Comparison of ENCODE assay signal across 9 mouse cellular contexts in genomic region chr4:43420305-43420704, GRCm38 (mm10). TPM values are rescaled to one million over a fixed set of nuclear protein-coding genes. Genes with fewer than 3 reads are reported as not detected.
DNase-seq lines count a peak whose midpoint lies in the region; ATAC-seq and TF ChIP-seq lines count a peak whose summit lies in the region.
"Had no signal": no experiment of that assay in that cellular context is flagged by ENCODE, and none has a peak within 500 bp of the region (broad histone marks: within the 10 kb centered on the region; RNA-seq: fewer than 3 reads in every experiment).

No protein-coding gene starts in this region.

- peak; percentile 51 for DNase-seq in Patski (ENCODE audit: low read depth, low spot score)
- peak; percentile 94 for DNase-seq in kidney, postnatal 0 days (ENCODE audit: low spot score)
- DNase-seq in liver, embryonic 13.5 days, result peak; percentile 56
- DNase-seq in thymus, postnatal 25 days, result peak; percentile 64

- ATAC-seq in Patski, result no peak
- ATAC-seq in common myeloid progenitor, adult 5-6 weeks (replicated peaks; ENCODE audit: low read depth, poor library complexity, severe bottlenecking), result peak; percentile 68
- ATAC-seq in granulocyte monocyte progenitor cell, adult 5-6 weeks (replicated peaks; ENCODE audit: poor library complexity, severe bottlenecking), result peak; percentile 65
- ATAC-seq in kidney, postnatal 0 days (replicated peaks; ENCODE audit: low FRiP score, low read depth), result 0 out of 2 replicates have a peak, but pooled peaks have one; percentile 0
- no peak for ATAC-seq in liver, embryonic 13.5 days (ENCODE audit: low read depth)
- ATAC-seq in neural tube, embryonic 14.5 days (ENCODE audit: low read depth), result peak; percentile 47; the same call in 1 of the 2 replicates

- H3K27ac ChIP-seq in kidney, postnatal 0 days, result peak overlapping the region; percentile 38; the same call in 1 of the 2 replicates
- no peak overlapping the region for H3K27ac ChIP-seq in liver, embryonic 13.5 days
- H3K27ac ChIP-seq in neural tube, embryonic 14.5 days (ENCODE audit: low read depth, low read length), result no peak overlapping the region
- H3K27ac ChIP-seq: heart, embryonic 15.5 days had no signal

- POLR2A ChIA-PET in Patski (lab: Charles Lee), result interaction anchor here (0.6 to 0.9 kb wide), 3 partner anchors 37 to 363 kb away, joined by 3 read pairs; no protein-coding TSS in a partner anchor

- CTCF ChIA-PET in Patski (lab: Charles Lee), result interaction anchor here (1.0 to 1.5 kb wide), 4 partner anchors 18 to 153 kb away, joined by 3 to 5 read pairs (median 4); partner anchors contain the start of genes Atp8b5 and Tesk1

- H3K36me3 ChIP-seq in C2C12 (ENCODE audit: control insufficient read depth, insufficient read depth), result peaks cover 33% of the 10 kb centered on the region
- H3K36me3 ChIP-seq in kidney, postnatal 0 days (ENCODE audit: insufficient read depth, low read length), result peaks cover 46% of the 10 kb centered on the region
- H3K36me3 ChIP-seq in liver, embryonic 13.5 days, result 0 out of 2 replicates have a peak, but pooled peaks cover 14% of the 10 kb centered on the region
- H3K36me3 ChIP-seq in neural tube, embryonic 14.5 days (ENCODE audit: control insufficient read depth, insufficient read depth, low read length), result peaks cover 62% of the 10 kb centered on the region

- no peaks in the 10 kb centered on the region for H3K79me3 ChIP-seq in C2C12 (ENCODE audit: low read depth)

- peaks cover 36% of the 10 kb centered on the region for H3K4me1 ChIP-seq in kidney, postnatal 0 days (replicated peaks; ENCODE audit: insufficient read depth, low read length)
- H3K4me1 ChIP-seq in liver, embryonic 13.5 days (replicated peaks), result peaks cover 27% of the 10 kb centered on the region
- H3K4me1 ChIP-seq in neural tube, embryonic 14.5 days (ENCODE audit: control insufficient read depth, insufficient read depth, low read length), result no peaks in the 10 kb centered on the region

- H3K79me2 ChIP-seq in C2C12 (ENCODE audit: control insufficient read depth, insufficient read depth), result no peaks in the 10 kb centered on the region

- H3K9me3 ChIP-seq in kidney, postnatal 0 days (replicated peaks; ENCODE audit: low read length), result no peaks in the 10 kb centered on the region
- no peaks in the 10 kb centered on the region for H3K9me3 ChIP-seq in liver, embryonic 13.5 days (replicated peaks)
- no peaks in the 10 kb centered on the region for H3K9me3 ChIP-seq in neural tube, embryonic 14.5 days (ENCODE audit: control insufficient read depth, low read length)
- H3K9me3 ChIP-seq: heart, embryonic 15.5 days had no signal

- TF ChIP-seq CTCF in C2C12 (IDR thresholded peaks at IDR 0.05; ENCODE audit: control insufficient read depth, insufficient read depth, insufficient read length) (peak; percentile 55), Patski (IDR thresholded peaks at IDR 0.05) (no peak)
- peak; percentile 97 for TF ChIP-seq CTCF in kidney, postnatal 0 days (IDR thresholded peaks at IDR 0.05; ENCODE audit: low read depth)

- H3ac ChIP-seq in C2C12 (ENCODE audit: control insufficient read depth, insufficient read length, low read depth), result no peak overlapping the region

- no peak overlapping the region for H3K9ac ChIP-seq in kidney, postnatal 0 days (ENCODE audit: low read depth, low read length)
- H3K9ac ChIP-seq in liver, embryonic 13.5 days, result no peak overlapping the region
- H3K9ac ChIP-seq in neural tube, embryonic 14.5 days (replicated peaks; ENCODE audit: low read depth, low read length), result no peak overlapping the region
- H3K9ac ChIP-seq: heart, embryonic 15.5 days had no signal

- H3K4me3 ChIP-seq in C2C12 (ENCODE audit: insufficient read depth, poor library complexity, severe bottlenecking), result no peak overlapping the region
- no peak overlapping the region for H3K4me3 ChIP-seq in kidney, postnatal 0 days (replicated peaks; ENCODE audit: low read depth, low read length)
- H3K4me3 ChIP-seq in liver, embryonic 13.5 days (replicated peaks), result no peak overlapping the region
- no peak overlapping the region for H3K4me3 ChIP-seq in neural tube, embryonic 14.5 days (ENCODE audit: low read depth, low read length)
- H3K4me3 ChIP-seq: heart, embryonic 15.5 days had no signal

- 2% methylated on average over 6 of the region's 6 CpGs for WGBS in kidney, postnatal 0 days
- WGBS in liver, embryonic 13.5 days (ENCODE audit: insufficient replicate concordance), result 3% methylated on average over 6 of the region's 6 CpGs
- 6% methylated on average over 6 of the region's 6 CpGs for WGBS in neural tube, embryonic 14.5 days

- no peak overlapping the region for H3K4me2 ChIP-seq in kidney, postnatal 0 days (ENCODE audit: low read length)
- no peak overlapping the region for H3K4me2 ChIP-seq in liver, embryonic 13.5 days
- no peak overlapping the region for H3K4me2 ChIP-seq in neural tube, embryonic 14.5 days (ENCODE audit: low read depth, low read length)
- H3K4me2 ChIP-seq: heart, embryonic 15.5 days had no signal

- in situ Hi-C loops in Patski (cut with MboI; ENCODE audit: low pct_unique_long_range_greater_than_20kb), result loop anchor here (5.0 kb wide), 2 partner anchors 153 to 373 kb away; partner anchors contain the start of genes Atp8b5 and Fam214b

- H3K27me3 ChIP-seq in C2C12 (ENCODE audit: control insufficient read depth, insufficient read depth, insufficient read length), result no peaks in the 10 kb centered on the region
- H3K27me3 ChIP-seq in Patski, result no peaks in the 10 kb centered on the region
- no peaks in the 10 kb centered on the region for H3K27me3 ChIP-seq in kidney, postnatal 0 days (ENCODE audit: insufficient read depth, low read length)
- peaks cover 32% of the 10 kb centered on the region for H3K27me3 ChIP-seq in liver, embryonic 13.5 days
- H3K27me3 ChIP-seq in neural tube, embryonic 14.5 days (ENCODE audit: control insufficient read depth, insufficient read depth, low read length), result no peaks in the 10 kb centered on the region

TF ChIP-seq in C2C12, 6 proteins besides CTCF, POLR2A, EP300 and RAD21:
- TF ChIP-seq CEBPB (IDR thresholded peaks at IDR 0.05; ENCODE audit: low read depth) (no peak), USF1 (IDR thresholded peaks at IDR 0.05; ENCODE audit: low read depth) (no peak), MAX (IDR thresholded peaks at IDR 0.05) (no peak), MYOD1 (IDR thresholded peaks at IDR 0.05; ENCODE audit: control insufficient read depth, insufficient read length, low read depth) (no peak), MYOG (IDR thresholded peaks at IDR 0.05; ENCODE audit: control insufficient read depth, extremely low read depth, insufficient read length) (no peak), FOSL1 (IDR thresholded peaks at IDR 0.05; ENCODE audit: insufficient read depth, low read length, poor library complexity, severe bottlenecking) (no peak)

RNA-seq across cellular contexts. Expression of gene Fam166b, which starts 8.6 kb away (rescaled TPM):
- polyA plus RNA-seq in C2C12 (2012; fragmentation: generic; extraction: Trizol), result 0.06 TPM
- polyA plus RNA-seq in Patski (2021), result 0.17 TPM
- total RNA-seq in common myeloid progenitor, adult 5-6 weeks (2017), result not detected in 2 replicates
- total RNA-seq in granulocyte monocyte progenitor cell, adult 5-6 weeks (2014; fragmentation: Nextera tagmentation), result not detected in 2 replicates
- not detected in 2 replicates for total RNA-seq in granulocyte monocyte progenitor cell, adult 5-6 weeks (2017)
- 0.33 and 0.59 TPM in 2 replicates for polyA plus RNA-seq in kidney, postnatal 0 days (2015; fragmentation: Nextera tagmentation; extraction: Ambion mirVana)
- polyA plus RNA-seq in liver, embryonic 13.5 days (2015; fragmentation: Nextera tagmentation; extraction: Ambion mirVana), result not detected in 2 replicates
- 1.2 and 1.4 TPM in 2 replicates for polyA plus RNA-seq in neural tube, embryonic 14.5 days (2014; fragmentation: Nextera tagmentation; extraction: Ambion mirVana)

RNA-seq across cellular contexts. Expression of gene Tesk1, which starts 21.4 kb away (rescaled TPM):
- polyA plus RNA-seq in C2C12 (2012; fragmentation: generic; extraction: Trizol) (28.9 TPM), Patski (2021) (50.4 TPM)
- 4.8 and 8.2 TPM in 2 replicates for total RNA-seq in common myeloid progenitor, adult 5-6 weeks (2017)
- 6.9 and 24.2 TPM in 2 replicates for total RNA-seq in granulocyte monocyte progenitor cell, adult 5-6 weeks (2014; fragmentation: Nextera tagmentation)
- total RNA-seq in granulocyte monocyte progenitor cell, adult 5-6 weeks (2017), result 5.9 and 7.4 TPM in 2 replicates
- polyA plus RNA-seq in kidney, postnatal 0 days (2015; fragmentation: Nextera tagmentation; extraction: Ambion mirVana), result 7.8 and 9.1 TPM in 2 replicates
- 0.95 and 0.98 TPM in 2 replicates for polyA plus RNA-seq in liver, embryonic 13.5 days (2015; fragmentation: Nextera tagmentation; extraction: Ambion mirVana)
- polyA plus RNA-seq in neural tube, embryonic 14.5 days (2014; fragmentation: Nextera tagmentation; extraction: Ambion mirVana), result 16.4 and 19.0 TPM in 2 replicates

RNA-seq across cellular contexts. Expression of gene Cd72, which starts 34.1 kb away (rescaled TPM):
- 1.5 TPM for polyA plus RNA-seq in C2C12 (2012; fragmentation: generic; extraction: Trizol)
- polyA plus RNA-seq in Patski (2021), result 3.3 TPM
- total RNA-seq in common myeloid progenitor, adult 5-6 weeks (2017), result 20.8 and 33.3 TPM in 2 replicates
- 7.7 and 11.1 TPM in 2 replicates for total RNA-seq in granulocyte monocyte progenitor cell, adult 5-6 weeks (2014; fragmentation: Nextera tagmentation)
- 7.0 and 9.1 TPM in 2 replicates for total RNA-seq in granulocyte monocyte progenitor cell, adult 5-6 weeks (2017)
- 2.9 and 5.0 TPM in 2 replicates for polyA plus RNA-seq in kidney, postnatal 0 days (2015; fragmentation: Nextera tagmentation; extraction: Ambion mirVana)
- 0.48 and 0.70 TPM in 2 replicates for polyA plus RNA-seq in liver, embryonic 13.5 days (2015; fragmentation: Nextera tagmentation; extraction: Ambion mirVana)
- polyA plus RNA-seq in neural tube, embryonic 14.5 days (2014; fragmentation: Nextera tagmentation; extraction: Ambion mirVana), result 6.6 and 7.4 TPM in 2 replicates

RNA-seq across cellular contexts. Expression of gene Rusc2, which starts 38.5 kb away (rescaled TPM):
- polyA plus RNA-seq in C2C12 (2012; fragmentation: generic; extraction: Trizol) (18.8 TPM), Patski (2021) (29.6 TPM)
- 0.97 and 1.3 TPM in 2 replicates for total RNA-seq in common myeloid progenitor, adult 5-6 weeks (2017)
- total RNA-seq in granulocyte monocyte progenitor cell, adult 5-6 weeks (2014; fragmentation: Nextera tagmentation), result 1.3 and 2.9 TPM in 2 replicates
- total RNA-seq in granulocyte monocyte progenitor cell, adult 5-6 weeks (2017), result 1.7 and 1.9 TPM in 2 replicates
- 9.6 and 9.7 TPM in 2 replicates for polyA plus RNA-seq in kidney, postnatal 0 days (2015; fragmentation: Nextera tagmentation; extraction: Ambion mirVana)
- polyA plus RNA-seq in liver, embryonic 13.5 days (2015; fragmentation: Nextera tagmentation; extraction: Ambion mirVana), result 0.75 and 0.82 TPM in 2 replicates
- polyA plus RNA-seq in neural tube, embryonic 14.5 days (2014; fragmentation: Nextera tagmentation; extraction: Ambion mirVana), result 43.4 and 75.4 TPM in 2 replicates

Comparison
In these comparisons a context has a peak if more than half of its experiments do, and no peak if none do; other contexts are left out.
1. ATAC-seq: peak in common myeloid progenitor, adult 5-6 weeks (single experiment), granulocyte monocyte progenitor cell, adult 5-6 weeks (single experiment), kidney, postnatal 0 days (single experiment) and neural tube, embryonic 14.5 days (single experiment); none in Patski (single experiment) and liver, embryonic 13.5 days (single experiment).
2. Peak in every context shown above with its lines, with median percentiles within 50 percentile points of each other: DNase-seq.